Mouse (Mus musculus): ENCODE measurements at regions not wholly inside any gene's neighbourhood (a gene's known extent, or its start where the extent isn't known, plus 50 kb on each side); places are given as distances from the start of the nearest gene placed in this dataset.

DNA sequence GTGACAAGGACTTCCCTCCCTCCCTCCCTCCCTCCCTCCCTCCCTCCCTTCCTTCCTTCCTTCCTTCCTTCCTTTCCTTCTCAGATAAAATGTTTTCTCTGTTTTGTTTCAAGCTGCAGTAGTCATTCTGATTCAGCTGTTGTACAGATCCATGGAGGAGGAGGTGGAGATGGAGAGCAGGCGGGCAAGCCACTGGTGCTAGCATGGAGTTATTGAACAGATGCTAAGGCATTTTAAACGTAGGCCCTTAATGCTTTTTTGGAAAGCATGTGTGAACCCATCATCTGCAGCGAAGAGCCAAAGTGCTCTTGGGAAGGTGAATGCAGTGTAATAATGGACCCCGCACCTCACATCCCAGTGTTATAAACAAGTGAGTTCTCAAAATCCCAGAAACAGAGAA, 164.1 kb upstream of the Palmd start:
- TF ChIP-seq CTCF (conservative IDR thresholded peaks at IDR 0.05; ENCODE audit: insufficient read depth, insufficient read length, low read depth, low read length): no peak
- no peak for TF ChIP-seq POLR2A (IDR thresholded peaks at IDR 0.05; ENCODE audit: low read depth, low read length)

Measured in kidney, adult 2 months (tissue).